Mouse (Mus musculus) liver, embryonic 14.5 days (tissue): ENCODE measurements around the gene Olig1. TPM values are rescaled to one million over a fixed set of nuclear protein-coding genes. Genes with fewer than 3 reads are reported as not detected.
A peak's percentile ranks its signal among the peaks of the same experiment; 100 is the strongest.

Experiments
- ATAC-seq: fragments of 200-750 bp; cut with Nextera tagmentation; 2 replicates; pipeline ENCODE4 v1.8.0; 2017; ENCODE audit warnings: moderate number of reproducible peaks, mild to moderate bottlenecking, moderate library complexity; ENCODE audit not compliant: insufficient read depth
- DNase-seq, 3 experiments: peaks; one replicate each; pipeline ENCODE4 v3.0.0-alpha.2; 2012 to 2013; ENCODE audit warnings: low read depth in 3 of 3, low spot score in 3 of 3
- H3K27ac ChIP-seq: fragments of 300-500 bp; sonication (generic); 2 replicates; pipeline ENCODE4 v1.5.1; 2014; ENCODE audit warnings: moderate library complexity, mild to moderate bottlenecking, control low read depth, inconsistent platforms
- H3K27me3 ChIP-seq: fragments of 300-500 bp; sonication (generic); 2 replicates; pipeline ENCODE4 v1.6.1; 2014; ENCODE audit warnings: mild to moderate bottlenecking, low read length, moderate library complexity; ENCODE audit not compliant: control insufficient read depth, insufficient read depth
- H3K36me3 ChIP-seq: fragments of 300-500 bp; sonication (generic); replicated peaks from 2 replicates; pipeline ENCODE4 v1.6.1; 2014; ENCODE audit warnings: low read depth; ENCODE audit not compliant: control insufficient read depth, insufficient read depth
- H3K4me1 ChIP-seq, 2 experiments: fragments of 200-500 bp in 1 of 2; fragments of 300-500 bp in 1 of 2; sonication (generic) in 1 of 2; replicated peaks; 2 replicates each; pipeline ENCODE4 v1.6.1; 2012 to 2014; ENCODE audit warnings: antibody characterized with exemption in 1 of 2, inconsistent platforms in 1 of 2, low read length in 1 of 2; ENCODE audit not compliant: control insufficient read depth in 2 of 2, insufficient read depth in 2 of 2
- H3K4me2 ChIP-seq: fragments of 300-500 bp; sonication (generic); 2 replicates; pipeline ENCODE4 v1.6.1; 2014; ENCODE audit warnings: low read depth, mild to moderate bottlenecking, control low read depth, moderate library complexity
- H3K4me3 ChIP-seq, 2 experiments: fragments of 200-500 bp in 1 of 2; fragments of 300-500 bp in 1 of 2; sonication (generic) in 1 of 2; 2 replicates each; pipeline ENCODE4 v1.5.1; 2012 to 2014; ENCODE audit warnings: low read depth in 2 of 2, low read length in 2 of 2, mild to moderate bottlenecking in 2 of 2, control low read depth in 1 of 2, inconsistent platforms in 1 of 2, moderate library complexity in 1 of 2; ENCODE audit not compliant: insufficient read depth in 1 of 2
- H3K9ac ChIP-seq: fragments of 300-500 bp; sonication (generic); replicated peaks from 2 replicates; pipeline ENCODE4 v1.6.1; 2014; ENCODE audit warnings: mild to moderate bottlenecking, control low read depth, moderate library complexity
- H3K9me3 ChIP-seq: fragments of 300-500 bp; sonication (generic); 2 replicates; pipeline ENCODE4 v1.6.1; 2016; ENCODE audit warnings: low read length, mixed read lengths; ENCODE audit not compliant: control insufficient read depth
- CTCF ChIP-seq: IDR thresholded peaks from 2 replicates; pipeline ENCODE4 v1.5.1; 2016; ENCODE audit warnings: antibody characterized with exemption, low read depth, control low read depth
- EP300 ChIP-seq: IDR thresholded peaks from 2 replicates; pipeline ENCODE4 v1.6.1; 2016; ENCODE audit warnings: antibody characterized with exemption, low read depth
- WGBS: fragments of 180-500 bp; shearing (Covaris S2); extraction: QIAGEN DNeasy Blood & Tissue Kit; methylation state at CpG from one replicate; pipeline ENCODE4 v1.1.7; 2014; ENCODE audit not compliant: insufficient replicate concordance; 5-methylcytosine and 5-hydroxymethylcytosine counted together
- polyA plus RNA-seq, 2 experiments: library from polyadenylated mRNA; depleted of rRNA in 1 of 2; stranded (reverse) in 1 of 2; unstranded in 1 of 2; fragments of >200 nt; fragmentation: Nextera tagmentation in 1 of 2; extraction: Ambion mirVana in 1 of 2; gene quantifications; 2 replicates each; pipeline versions ENCODE4 v1.2.1 to v1.2.3; 2012 to 2014

Olig1 gene
- polyA plus RNA-seq, 2 experiments: not detected

- no peaks in the 10 kb centered on the region for H3K36me3 ChIP-seq
- H3K4me1 ChIP-seq: no peaks in the 10 kb centered on the region
- no peaks in the 10 kb centered on the region for H3K9me3 ChIP-seq
- H3K27me3 ChIP-seq: peaks cover 4% of the 10 kb centered on the region
- H3K4me2 ChIP-seq: no peak overlapping the region
- TF ChIP-seq EP300 (no peak), CTCF (no peak)
- H3K4me3 ChIP-seq: no peak overlapping the region
- DNase-seq (no peak), ATAC-seq (no peak)
- WGBS: 44% methylated on average over 26 of the region's 26 CpGs
- no peak overlapping the region for H3K9ac ChIP-seq
- H3K27ac ChIP-seq: no peak overlapping the region
Observed at GRCm38 (mm10) chr16:91303776-91304709, 34.5 kb downstream of the Olig1 start.

GRCm38 (mm10) chr16:91305512-91306111 lies 36.0 kb downstream of the Olig1 start:
- Histone ChIP-seq H3K4me2 (no peak overlapping the region), H3K4me1 (no peaks in the 10 kb centered on the region), H3K27ac (no peak overlapping the region), H3K9me3 (no peaks in the 10 kb centered on the region), H3K4me3 (no peak overlapping the region), H3K9ac (no peak overlapping the region), H3K36me3 (no peaks in the 10 kb centered on the region), H3K27me3 (peaks cover 4% of the 10 kb centered on the region)
- DNase-seq: no peak
- WGBS: 66% methylated on average over 16 of the region's 16 CpGs
- ATAC-seq: no peak
- TF ChIP-seq CTCF: no peak
- TF ChIP-seq EP300: no peak

GRCm38 (mm10) chr16:91309872-91310271 lies 40.3 kb downstream of the Olig1 start:
- no peak for DNase-seq
- TF ChIP-seq EP300: no peak
- no peak for TF ChIP-seq CTCF
- no peak overlapping the region for H3K4me3 ChIP-seq
- no peak overlapping the region for H3K27ac ChIP-seq
- H3K27me3 ChIP-seq: no peaks in the 10 kb centered on the region; the same call in 1 of the 2 replicates
- H3K4me1 ChIP-seq: no peaks in the 10 kb centered on the region
- no peak overlapping the region for H3K4me2 ChIP-seq
- no peak for ATAC-seq
- H3K36me3 ChIP-seq: no peaks in the 10 kb centered on the region
- H3K9ac ChIP-seq: no peak overlapping the region
- no peaks in the 10 kb centered on the region for H3K9me3 ChIP-seq
- 64% methylated on average over 3 of the region's 3 CpGs for WGBS

- Histone ChIP-seq H3K27me3 (no peaks in the 10 kb centered on the region; the same call in 1 of the 2 replicates), H3K27ac (no peak overlapping the region), H3K9ac (no peak overlapping the region), H3K9me3 (no peaks in the 10 kb centered on the region), H3K36me3 (no peaks in the 10 kb centered on the region), H3K4me1 (no peaks in the 10 kb centered on the region), H3K4me2 (no peak overlapping the region), H3K4me3 (no peak overlapping the region)
- 58% methylated on average over 7 of the region's 7 CpGs for WGBS
- ATAC-seq: no peak
- TF ChIP-seq EP300: no peak
- TF ChIP-seq CTCF: no peak
- DNase-seq: no peak
Observed at GRCm38 (mm10) chr16:91312921-91313320, 43.3 kb downstream of the Olig1 start.

- no peak overlapping the region for H3K27ac ChIP-seq
- no peaks in the 10 kb centered on the region; the same call in 1 of the 2 replicates for H3K27me3 ChIP-seq
- no peaks in the 10 kb centered on the region for H3K36me3 ChIP-seq
- H3K4me3 ChIP-seq: no peak overlapping the region
- 7% methylated on average over 19 of the region's 19 CpGs for WGBS
- peak in 2 of 3 experiments; percentile 41 to 49 for DNase-seq
- H3K4me1 ChIP-seq: no peaks in the 10 kb centered on the region
- no peak overlapping the region for H3K4me2 ChIP-seq
- peak; percentile 70 for TF ChIP-seq CTCF
- no peak for TF ChIP-seq EP300
- no peaks in the 10 kb centered on the region for H3K9me3 ChIP-seq
- ATAC-seq: 0 out of 2 replicates have a peak, but pooled peaks have one; percentile 35
- H3K9ac ChIP-seq: no peak overlapping the region
Observed at GRCm38 (mm10) chr16:91314114-91314775, 44.7 kb downstream of the Olig1 start.
